Mouse (Mus musculus) heart, adult 9 months (tissue): ENCODE data around the gene 4930453N24Rik.

Source experiments
- DNase-seq, 2 experiments: peaks; one replicate each; pipeline ENCODE4 v3.0.0; 2022; ENCODE audit warnings: low spot score in 2 of 2

4930453N24Rik gene

DNA sequence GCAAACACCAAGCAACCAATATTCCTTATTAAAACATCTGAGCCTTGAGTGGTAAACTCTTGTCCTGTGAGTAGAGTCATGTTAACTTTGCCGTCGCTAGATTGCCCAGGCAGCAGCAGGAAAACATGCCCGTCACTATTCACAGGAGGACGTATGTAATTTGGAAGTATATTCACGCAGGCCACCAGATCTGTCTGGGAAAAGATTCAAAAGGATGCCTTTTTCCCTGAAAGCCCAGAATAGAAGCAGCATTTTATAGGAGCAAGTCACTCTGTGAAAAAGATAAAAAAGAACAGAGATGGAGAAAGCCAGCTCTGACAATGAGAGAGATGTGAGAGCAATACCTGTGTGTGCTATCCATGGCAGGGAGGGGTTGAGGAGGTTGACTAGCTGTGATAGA lies 49.4 kb downstream of the 4930453N24Rik start:
- no peak for DNase-seq

DNA sequence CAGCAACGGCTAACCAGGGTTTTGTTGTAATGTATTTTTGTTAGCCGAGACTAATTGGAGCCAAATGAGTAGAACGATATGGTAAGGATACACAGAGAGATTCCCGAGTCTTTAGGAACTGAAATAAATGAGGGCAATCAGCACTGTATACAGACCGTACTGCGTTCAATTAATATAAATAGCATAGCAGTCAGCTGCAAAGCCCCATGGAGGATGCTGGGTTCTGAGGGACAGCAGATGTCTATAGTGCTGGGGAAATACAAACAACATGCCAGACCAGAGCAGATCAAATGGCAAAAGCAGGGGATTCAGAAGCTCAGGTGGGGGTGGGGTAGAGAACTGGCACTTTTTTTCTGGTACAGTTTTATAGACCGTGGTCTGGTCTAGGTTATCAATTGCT lies 51.9 kb downstream of the 4930453N24Rik start:
- no peak for DNase-seq

DNA sequence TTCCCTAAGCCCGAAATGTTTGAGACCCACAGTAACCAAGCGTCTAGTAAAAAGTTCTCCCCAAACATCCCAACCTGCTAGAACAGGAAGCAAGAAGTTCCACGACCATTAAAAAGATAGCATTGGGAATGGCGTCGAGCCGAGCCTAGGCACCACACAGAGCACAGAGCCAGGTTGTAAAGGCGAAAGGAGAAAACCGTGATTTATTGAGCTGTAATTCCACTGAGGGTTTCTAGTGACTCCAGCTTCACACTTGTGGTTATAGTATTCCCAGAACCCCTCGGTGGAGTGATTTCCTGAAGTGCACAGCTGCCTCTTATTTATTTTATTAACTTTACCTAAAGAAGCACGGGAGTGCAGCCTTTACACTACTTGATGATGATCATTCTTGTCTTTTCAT lies 53.1 kb downstream of the 4930453N24Rik start:
- DNase-seq, result no peak

DNA sequence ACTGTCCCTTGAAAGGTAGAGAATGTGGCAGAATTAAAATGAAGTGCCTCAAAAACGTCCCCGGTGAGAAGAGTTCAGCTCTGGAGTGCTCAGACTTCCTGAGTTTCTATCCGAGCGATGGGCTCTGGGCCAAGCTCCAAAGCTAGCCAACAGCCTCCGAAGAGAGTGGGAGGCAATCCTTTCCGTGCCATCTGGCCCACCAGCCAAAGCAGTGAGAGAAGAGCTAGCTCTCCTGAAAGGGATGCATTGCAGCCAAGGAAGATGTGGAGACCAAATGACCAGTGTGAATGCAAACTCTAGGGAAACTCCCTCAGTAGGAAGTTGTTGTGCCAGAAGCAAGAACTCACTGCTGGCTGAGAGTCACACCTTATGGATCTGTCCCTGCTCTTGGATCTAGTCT lies 59.1 kb downstream of the 4930453N24Rik start:
- DNase-seq, result no peak
